Mouse (Mus musculus) forebrain, embryonic 16.5 days (tissue): ENCODE measurements around the gene Jup. TPM values are rescaled to one million over a fixed set of nuclear protein-coding genes. Genes with fewer than 3 reads are reported as not detected.

Experiments
- ATAC-seq: fragments of 200-750 bp; cut with Nextera tagmentation; 2 replicates; pipeline ENCODE4 v1.8.0; 2017; ENCODE audit warnings: mild to moderate bottlenecking, moderate library complexity
- H3K27ac ChIP-seq: fragments of 300-500 bp; sonication (generic); 2 replicates; pipeline ENCODE4 v1.5.1; 2014; ENCODE audit warnings: low read length, control low read depth
- H3K27me3 ChIP-seq: fragments of 300-500 bp; sonication (generic); replicated peaks from 2 replicates; pipeline ENCODE4 v1.6.1; 2014; ENCODE audit warnings: low read length; ENCODE audit not compliant: control insufficient read depth, insufficient read depth
- H3K36me3 ChIP-seq: fragments of 300-500 bp; sonication (generic); 2 replicates; pipeline ENCODE4 v1.6.1; 2014; ENCODE audit not compliant: control insufficient read depth, insufficient read depth
- H3K4me1 ChIP-seq: fragments of 300-500 bp; sonication (generic); replicated peaks from 2 replicates; pipeline ENCODE4 v1.6.1; 2014; ENCODE audit warnings: low read length; ENCODE audit not compliant: control insufficient read depth, insufficient read depth
- H3K4me2 ChIP-seq: fragments of 300-500 bp; sonication (generic); 2 replicates; pipeline ENCODE4 v1.6.1; 2014; ENCODE audit warnings: mild to moderate bottlenecking, low read length, control low read depth
- H3K4me3 ChIP-seq: fragments of 300-500 bp; sonication (generic); replicated peaks from 2 replicates; pipeline ENCODE4 v1.5.1; 2014; ENCODE audit warnings: mild to moderate bottlenecking, low read length, control low read depth
- H3K9ac ChIP-seq: fragments of 300-500 bp; sonication (generic); replicated peaks from 2 replicates; pipeline ENCODE4 v1.6.1; 2014; ENCODE audit warnings: low read depth, low read length, control low read depth
- H3K9me3 ChIP-seq: fragments of 300-500 bp; sonication (generic); 2 replicates; pipeline ENCODE4 v1.6.1; 2016; ENCODE audit warnings: low read length; ENCODE audit not compliant: control insufficient read depth
- whole genome bisulfite sequencing: fragments of 180-500 bp; shearing (Covaris S2); extraction: QIAGEN DNeasy Blood & Tissue Kit; methylation state at CpG from one replicate; pipeline ENCODE4 v1.1.7; 2014; 5-methylcytosine and 5-hydroxymethylcytosine counted together
- polyA plus RNA-seq: library from polyadenylated mRNA; unstranded; fragments of >200 nt; fragmentation: Nextera tagmentation; extraction: Ambion mirVana; gene quantifications from 2 replicates; pipeline ENCODE4 v1.2.1, GENCODE M21; 2015

Gene Jup
- polyA plus RNA-seq, 1 experiment from 2014 or later = 62.0 TPM

DNA sequence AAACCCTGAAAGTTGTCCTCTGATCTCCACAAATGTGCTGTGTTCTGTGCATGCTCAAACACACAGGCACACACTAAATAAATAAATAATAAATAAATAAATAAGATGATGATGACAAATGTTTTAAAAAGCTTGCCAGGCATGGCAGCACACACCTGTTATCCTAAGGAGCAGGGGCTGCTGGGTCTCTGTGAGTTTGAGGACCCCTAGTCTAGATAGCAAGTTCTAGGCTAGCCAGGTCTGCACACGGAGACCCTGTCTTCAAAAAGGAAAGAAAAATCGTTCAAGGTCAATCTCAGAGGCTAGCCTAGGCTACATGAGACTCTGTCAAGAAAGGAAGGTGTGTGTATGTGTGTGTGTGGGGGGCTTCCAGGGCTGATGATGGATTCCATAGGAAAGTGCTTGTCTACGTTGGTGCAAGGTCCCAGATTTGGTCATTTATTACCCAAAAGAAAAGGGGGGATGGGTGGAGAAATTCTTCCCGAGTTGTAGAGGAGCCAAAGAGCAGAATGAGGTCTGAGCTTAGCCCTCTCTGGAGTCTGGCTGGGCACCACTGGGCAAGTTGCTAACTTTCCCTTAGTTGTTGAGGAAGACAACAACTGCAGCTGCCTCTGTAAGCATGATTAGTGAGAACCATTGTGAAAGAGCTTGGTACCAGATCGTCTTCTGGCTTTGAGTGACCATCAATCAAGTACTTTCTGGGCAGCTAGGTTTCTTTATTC is 3.0 kb downstream of the Jup start:
- ATAC-seq = no peak
- Histone ChIP-seq H3K4me2 (no peak overlapping the region), H3K4me1 (peaks cover 22% of the 10 kb centered on the region), H3K36me3 (no peaks in the 10 kb centered on the region), H3K27me3 (0 out of 2 replicates have a peak, but pooled peaks cover 4% of the 10 kb centered on the region), H3K4me3 (no peak overlapping the region), H3K9ac (no peak overlapping the region), H3K27ac (no peak overlapping the region), H3K9me3 (no peaks in the 10 kb centered on the region)
- WGBS = 65% methylated on average over 5 of the region's 5 CpGs

- no peak overlapping the region for H3K9ac ChIP-seq
- no peak for ATAC-seq
- H3K27ac ChIP-seq = no peak overlapping the region
- H3K9me3 ChIP-seq = no peaks in the 10 kb centered on the region
- no peak overlapping the region for H3K4me3 ChIP-seq
- no peaks in the 10 kb centered on the region for H3K36me3 ChIP-seq
- no peak overlapping the region for H3K4me2 ChIP-seq
- 0 out of 2 replicates have a peak, but pooled peaks cover 4% of the 10 kb centered on the region for H3K27me3 ChIP-seq
- WGBS = 84% methylated on average over 7 of the region's 7 CpGs
- peaks cover 22% of the 10 kb centered on the region for H3K4me1 ChIP-seq
Observed at GRCm38 (mm10) chr11:100393733-100394132, 3.8 kb downstream of the Jup start.

DNA sequence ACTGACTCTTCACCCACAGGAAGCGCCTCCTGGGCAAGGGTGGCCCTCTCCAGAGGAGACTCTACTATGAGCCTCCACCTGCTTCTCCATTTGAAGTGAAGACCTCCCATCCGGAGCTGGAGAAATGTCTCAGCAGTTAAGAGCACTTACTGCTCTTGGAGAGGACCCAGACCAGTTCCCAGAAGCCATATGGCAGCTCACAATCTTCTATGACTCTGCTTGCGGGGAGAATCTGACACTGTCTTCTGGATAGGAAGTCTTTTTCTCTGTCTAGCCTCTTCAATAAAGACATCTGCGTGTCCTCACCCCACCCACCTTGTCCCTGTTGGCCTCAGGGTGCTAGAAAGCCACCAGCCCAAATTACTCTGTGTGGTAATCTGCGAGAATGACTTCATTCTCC is 4.6 kb downstream of the Jup start:
- H3K4me2 ChIP-seq = no peak overlapping the region
- no peak for ATAC-seq
- 80% methylated on average over 5 of the region's 5 CpGs for WGBS
- no peak overlapping the region for H3K9ac ChIP-seq
- H3K4me3 ChIP-seq = no peak overlapping the region
- H3K27me3 ChIP-seq = 0 out of 2 replicates have a peak, but pooled peaks cover 4% of the 10 kb centered on the region
- no peaks in the 10 kb centered on the region for H3K36me3 ChIP-seq
- H3K9me3 ChIP-seq = no peaks in the 10 kb centered on the region
- no peak overlapping the region for H3K27ac ChIP-seq
- peaks cover 25% of the 10 kb centered on the region for H3K4me1 ChIP-seq

DNA sequence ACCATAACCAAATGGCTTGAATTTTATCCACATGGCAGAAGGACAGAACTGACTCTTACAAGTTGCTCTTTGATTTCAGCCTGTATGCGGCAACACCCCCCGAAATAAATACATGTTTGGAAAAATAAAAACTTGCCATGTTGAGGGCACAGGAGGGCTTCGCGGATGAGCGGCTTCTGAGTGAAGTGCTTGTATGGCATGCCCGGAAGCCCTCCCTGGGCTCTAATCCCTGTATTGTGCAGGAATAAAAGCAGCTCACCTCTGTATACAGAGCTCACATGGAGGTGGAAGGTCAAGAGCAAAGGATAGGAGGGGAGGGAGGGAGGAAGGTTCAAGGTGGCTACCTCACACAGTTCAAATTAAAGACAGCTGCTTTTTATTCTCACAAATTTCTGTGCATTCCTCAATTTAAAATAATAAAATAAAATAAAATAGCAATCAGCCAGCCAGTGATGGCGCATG is 5.6 kb downstream of the Jup start:
- H3K4me2 ChIP-seq = no peak overlapping the region
- H3K4me3 ChIP-seq = no peak overlapping the region
- WGBS = 59% methylated on average over 7 of the region's 7 CpGs
- H3K36me3 ChIP-seq = no peaks in the 10 kb centered on the region
- no peak overlapping the region for H3K27ac ChIP-seq
- no peak overlapping the region for H3K9ac ChIP-seq
- ATAC-seq = no peak
- peaks cover 24% of the 10 kb centered on the region for H3K4me1 ChIP-seq
- no peaks in the 10 kb centered on the region for H3K9me3 ChIP-seq
- 0 out of 2 replicates have a peak, but pooled peaks cover 4% of the 10 kb centered on the region for H3K27me3 ChIP-seq

GRCm38 (mm10) chr11:100391081-100391883 is 6.3 kb downstream of the Jup start:
- H3K27ac ChIP-seq = peak overlapping the region; percentile 42; the same call in 1 of the 2 replicates
- 69% methylated on average over 9 of the region's 9 CpGs for WGBS
- 0 out of 2 replicates have a peak, but pooled peaks cover 4% of the 10 kb centered on the region for H3K27me3 ChIP-seq
- H3K9ac ChIP-seq = no peak overlapping the region
- no peak for ATAC-seq
- no peak overlapping the region for H3K4me3 ChIP-seq
- H3K4me2 ChIP-seq = no peak overlapping the region
- no peaks in the 10 kb centered on the region for H3K9me3 ChIP-seq
- no peaks in the 10 kb centered on the region for H3K36me3 ChIP-seq
- H3K4me1 ChIP-seq = peaks cover 19% of the 10 kb centered on the region

DNA sequence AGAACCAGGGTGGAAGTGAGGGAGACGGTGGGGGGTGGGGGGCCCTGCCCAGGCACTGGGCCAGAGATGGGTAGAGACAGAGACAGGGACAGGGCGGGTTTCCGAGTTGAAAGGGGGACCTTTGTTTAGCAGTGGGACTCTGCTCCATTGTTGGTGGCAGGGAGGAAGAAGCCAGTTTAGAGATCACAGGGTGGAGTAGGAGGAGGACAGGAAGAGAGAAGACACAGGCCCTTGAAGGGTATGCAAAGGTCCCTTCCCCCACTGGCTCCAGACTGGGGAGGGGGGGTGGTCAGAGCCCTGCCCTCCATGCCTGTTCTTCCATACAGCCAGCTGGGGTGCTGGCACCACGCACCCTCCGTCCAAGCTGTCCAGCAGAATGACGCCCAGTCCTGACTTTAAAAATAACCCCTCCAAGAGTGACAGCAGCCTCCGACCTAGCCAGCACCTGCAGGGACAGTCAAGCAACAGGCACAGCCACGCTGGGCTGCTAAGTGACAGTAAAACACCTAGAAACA is 7.6 kb downstream of the Jup start:
- ATAC-seq = no peak

GRCm38 (mm10) chr11:100388588-100388987 is 9.0 kb downstream of the Jup start:
- H3K4me2 ChIP-seq = no peak overlapping the region
- no peak overlapping the region for H3K4me3 ChIP-seq
- peaks cover 2% of the 10 kb centered on the region; the same call in 1 of the 2 replicates for H3K36me3 ChIP-seq
- no peak for ATAC-seq
- H3K27me3 ChIP-seq = no peaks in the 10 kb centered on the region
- 84% methylated on average over 6 of the region's 6 CpGs for WGBS
- peaks cover 5% of the 10 kb centered on the region for H3K4me1 ChIP-seq
- H3K9ac ChIP-seq = no peak overlapping the region
- no peaks in the 10 kb centered on the region for H3K9me3 ChIP-seq
- H3K27ac ChIP-seq = no peak overlapping the region

More for the DNA sequence above, 7.6 kb downstream of the Jup start:
- H3K9ac ChIP-seq = no peak overlapping the region
- no peaks in the 10 kb centered on the region for H3K36me3 ChIP-seq
- H3K27me3 ChIP-seq = no peaks in the 10 kb centered on the region
- peaks cover 7% of the 10 kb centered on the region for H3K4me1 ChIP-seq
- H3K4me3 ChIP-seq = no peak overlapping the region
- H3K4me2 ChIP-seq = no peak overlapping the region
- WGBS = 39% methylated on average over 8 of the region's 8 CpGs
- H3K27ac ChIP-seq = no peak overlapping the region
- no peaks in the 10 kb centered on the region for H3K9me3 ChIP-seq

DNA sequence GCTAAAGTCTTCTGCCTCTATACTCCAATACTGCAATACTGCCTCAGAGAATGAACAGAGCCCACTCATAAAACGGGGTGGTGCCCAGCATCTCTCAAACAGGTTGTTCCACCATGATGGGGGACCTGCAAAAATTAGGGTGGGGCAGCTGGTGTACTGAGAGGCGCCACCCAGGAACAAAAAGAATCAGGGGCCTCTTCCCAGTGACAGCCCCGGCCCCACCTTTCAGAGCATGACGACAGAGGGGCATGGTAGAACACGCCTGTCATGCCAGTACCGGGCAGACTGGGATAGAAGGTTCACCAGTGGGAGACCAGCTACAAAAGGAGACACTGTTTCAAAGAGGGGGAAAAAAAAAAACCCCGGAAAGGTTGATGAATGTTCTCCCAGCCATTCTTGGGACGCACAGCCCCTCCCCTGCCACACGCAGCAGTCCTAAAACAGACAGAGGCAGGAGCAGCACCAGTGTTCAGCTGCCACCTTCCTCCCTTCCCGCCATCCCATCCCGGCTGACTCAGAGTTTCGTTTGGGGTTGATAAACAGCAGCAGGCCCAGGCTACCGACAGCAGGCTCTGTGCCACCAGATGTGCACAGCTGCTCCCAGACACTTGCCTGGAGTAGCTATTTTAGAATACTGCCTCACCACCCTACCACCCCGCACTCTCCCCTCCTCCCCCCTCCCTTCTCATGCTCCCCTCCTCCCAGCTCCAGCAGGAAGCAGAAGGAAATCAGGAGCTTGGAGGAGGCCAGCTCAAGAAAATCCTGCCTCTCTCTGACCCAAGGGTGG is 9.8 kb downstream of the Jup start:
- WGBS = 58% methylated on average over 14 of the region's 14 CpGs
- peaks cover 5% of the 10 kb centered on the region for H3K4me1 ChIP-seq
- H3K27me3 ChIP-seq = no peaks in the 10 kb centered on the region
- no peaks in the 10 kb centered on the region for H3K9me3 ChIP-seq
- H3K27ac ChIP-seq = peak overlapping the region; percentile 16; the same call in 1 of the 2 replicates
- H3K36me3 ChIP-seq = peaks cover 7% of the 10 kb centered on the region; the same call in 1 of the 2 replicates
- H3K4me3 ChIP-seq = no peak overlapping the region
- no peak for ATAC-seq
- no peak overlapping the region for H3K4me2 ChIP-seq
- no peak overlapping the region for H3K9ac ChIP-seq
